Comparison of ENCODE assay signal across 13 mouse cellular contexts in the genomic region with DNA sequence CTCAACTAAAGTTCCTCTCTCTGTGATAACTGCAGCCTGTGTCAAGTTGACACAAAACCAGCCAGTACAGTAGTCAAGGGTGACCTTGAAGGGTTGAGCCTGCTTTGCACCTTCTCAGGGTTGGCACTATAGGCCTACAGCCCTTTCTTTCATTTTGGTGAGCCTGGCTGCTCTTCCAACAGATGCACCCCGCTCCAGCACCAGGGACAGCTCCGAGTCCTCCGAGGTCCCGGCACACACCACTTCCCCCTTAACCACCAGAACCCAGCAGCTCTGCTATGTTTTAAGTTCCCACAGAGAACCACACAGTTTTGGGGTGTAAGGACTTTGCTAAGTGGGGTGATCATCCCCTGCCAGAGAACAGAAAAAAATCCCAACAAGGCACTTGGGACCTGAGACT. TPM values are rescaled to one million over a fixed set of nuclear protein-coding genes. Genes with fewer than 3 reads are reported as not detected.
DNase-seq lines count a peak whose midpoint lies in the region; ATAC-seq and TF ChIP-seq lines count a peak whose summit lies in the region.
"Had no signal": no experiment of that assay in that cellular context is flagged by ENCODE, and none has a peak within 500 bp of the region (broad histone marks: within the 10 kb centered on the region; RNA-seq: fewer than 3 reads in every experiment).

No protein-coding gene starts in this region.

- H3K27ac ChIP-seq in lung, postnatal 0 days (ENCODE audit: low read length), result no peak overlapping the region
- H3K27ac ChIP-seq: hindbrain, embryonic 15.5 days; midbrain, embryonic 13.5 days had no signal

- H3K27me3 ChIP-seq in lung, postnatal 0 days (replicated peaks; ENCODE audit: insufficient read depth, low read length), result no peaks in the 10 kb centered on the region
- H3K27me3 ChIP-seq: hindbrain, embryonic 15.5 days; midbrain, embryonic 13.5 days had no signal

- no peak for TF ChIP-seq CTCF in lung, postnatal 0 days (IDR thresholded peaks at IDR 0.05)

- no peak overlapping the region for H3K4me3 ChIP-seq in lung, postnatal 0 days (ENCODE audit: low read depth, low read length)
- H3K4me3 ChIP-seq: hindbrain, embryonic 15.5 days; midbrain, embryonic 13.5 days had no signal

- no peak overlapping the region for H3K9ac ChIP-seq in lung, postnatal 0 days (replicated peaks; ENCODE audit: low read depth)
- H3K9ac ChIP-seq: hindbrain, embryonic 15.5 days; midbrain, embryonic 13.5 days had no signal

- no peaks in the 10 kb centered on the region for H3K4me1 ChIP-seq in lung, postnatal 0 days (ENCODE audit: insufficient read depth, low read depth, low read length)
- H3K4me1 ChIP-seq: hindbrain, embryonic 15.5 days; midbrain, embryonic 13.5 days had no signal

- no peak for TF ChIP-seq EP300 in lung, postnatal 0 days (IDR thresholded peaks at IDR 0.05)

- DNase-seq in lung, postnatal 10 days, result peak; percentile 13
- no peak for DNase-seq in lung, postnatal 0 days (ENCODE audit: low spot score)
- DNase-seq in MEL-GATA-1-ER (ENCODE audit: extremely low read depth, low read depth), result peak; percentile 6
- peak; percentile 4 for DNase-seq in c-Kit-positive CD71-positive TER-119-positive erythroid progenitor cells, embryonic 14.5 days (ENCODE audit: low spot score)
- DNase-seq in frontal cortex, postnatal 36 days (ENCODE audit: low spot score in 2 of 2), result no peak
- no peak for DNase-seq in cerebellum, postnatal 14 days
- DNase-seq: cerebellum, postnatal 25 days; left cerebral cortex, postnatal 4 days; right cerebral cortex, postnatal 14 days had no signal

- no peak overlapping the region for H3K4me2 ChIP-seq in lung, postnatal 0 days (replicated peaks; ENCODE audit: low read depth, low read length)
- H3K4me2 ChIP-seq: hindbrain, embryonic 15.5 days; midbrain, embryonic 13.5 days had no signal

- ATAC-seq in lung, postnatal 0 days, result no peak
- ATAC-seq in megakaryocyte progenitor cell, adult 5-6 weeks (replicated peaks; ENCODE audit: poor library complexity), result peak; percentile 66
- ATAC-seq: activated CD4-positive, CD25-positive, alpha-beta regulatory T cell, adult 4 months; midbrain, embryonic 13.5 days had no signal

- H3K9me3 ChIP-seq in lung, postnatal 0 days (ENCODE audit: low read length), result no peaks in the 10 kb centered on the region
- H3K9me3 ChIP-seq: hindbrain, embryonic 15.5 days had no signal

- WGBS in lung, postnatal 0 days, result 6% methylated on average over 4 of the region's 4 CpGs

- H3K36me3 ChIP-seq in lung, postnatal 0 days (ENCODE audit: insufficient read depth, low read length), result no peaks in the 10 kb centered on the region
- H3K36me3 ChIP-seq: hindbrain, embryonic 15.5 days; midbrain, embryonic 13.5 days had no signal

RNA-seq across cellular contexts. Expression of gene Csf3r, which starts 27.8 kb away (rescaled TPM):
- 3.4 and 3.7 TPM in 2 replicates for polyA plus RNA-seq in lung, postnatal 0 days (2015; fragmentation: Nextera tagmentation; extraction: Ambion mirVana)
- total RNA-seq in megakaryocyte progenitor cell, adult 5-6 weeks (2015), result 118 and 119 TPM in 2 replicates
- total RNA-seq in megakaryocyte progenitor cell, adult 5-6 weeks (2017), result 75.0 and 76.9 TPM in 2 replicates

RNA-seq across cellular contexts. Expression of gene Mrps15, which starts 50.1 kb away (rescaled TPM):
- 63.5 and 74.9 TPM in 2 replicates for polyA plus RNA-seq in lung, postnatal 0 days (2015; fragmentation: Nextera tagmentation; extraction: Ambion mirVana)
- total RNA-seq in megakaryocyte progenitor cell, adult 5-6 weeks (2015), result 196 and 200 TPM in 2 replicates
- total RNA-seq in megakaryocyte progenitor cell, adult 5-6 weeks (2017), result 76.1 and 90.5 TPM in 2 replicates

Comparison
In these comparisons a context has a peak if more than half of its experiments do, and no peak if none do; other contexts are left out.
1. DNase-seq: peak in lung, postnatal 10 days (single experiment), MEL-GATA-1-ER (single experiment) and c-Kit-positive CD71-positive TER-119-positive erythroid progenitor cells, embryonic 14.5 days (single experiment); none in lung, postnatal 0 days (single experiment), frontal cortex, postnatal 36 days (0 of 2) and cerebellum, postnatal 14 days (0 of 2).